Comparison of ENCODE assay signal across 30 mouse cellular contexts in the genomic region with DNA sequence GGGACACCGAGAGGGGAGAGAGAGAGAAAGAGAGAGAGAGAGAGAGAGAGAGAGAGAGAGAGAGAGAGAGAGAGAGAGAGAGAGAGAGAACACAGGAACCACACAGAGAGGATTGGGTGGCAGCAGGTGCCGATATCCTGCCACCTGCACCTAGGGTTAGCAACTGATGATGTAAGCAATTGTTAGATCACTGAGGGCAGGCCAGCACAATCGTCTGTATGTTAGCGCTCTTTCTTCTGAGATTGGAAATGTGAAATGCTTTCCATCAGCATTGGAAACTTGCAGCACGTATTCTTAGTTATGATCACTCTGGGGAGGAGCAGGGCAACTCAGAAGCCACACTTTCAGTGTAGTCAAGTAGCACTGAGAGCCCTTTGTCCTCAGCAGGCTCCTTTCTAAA.
DNase-seq lines count a peak whose midpoint lies in the region; ATAC-seq and TF ChIP-seq lines count a peak whose summit lies in the region.
"Had no signal": no experiment of that assay in that cellular context is flagged by ENCODE, and none has a peak within 500 bp of the region (broad histone marks: within the 10 kb centered on the region; RNA-seq: fewer than 3 reads in every experiment).

No protein-coding gene starts in this region.

- TF ChIP-seq EP300 in MEL (IDR thresholded peaks at IDR 0.05; ENCODE audit: low read depth in 1 of 2, low read length in 2 of 2) = peak in 1 of 2 experiments; percentile 10; a peak in 1 of 4 replicates

- TF ChIP-seq CTCF in MEL (IDR thresholded peaks at IDR 0.05 in 2 of 3, conservative IDR thresholded peaks at IDR 0.05 in 1 of 3; ENCODE audit: control insufficient read depth in 1 of 3, insufficient read depth in 1 of 3, low read depth in 2 of 3, low read length in 3 of 3, poor library complexity in 1 of 3, severe bottlenecking in 1 of 3) = no peak

- no peak for TF ChIP-seq RAD21 in MEL (IDR thresholded peaks at IDR 0.05; ENCODE audit: low read depth, low read length)

- H3K9ac ChIP-seq in liver, embryonic 13.5 days = no peak overlapping the region
- H3K9ac ChIP-seq in liver, embryonic 11.5 days (ENCODE audit: low read depth, low read length) = no peak overlapping the region
- peak overlapping the region; percentile 59 for H3K9ac ChIP-seq in MEL (ENCODE audit: control insufficient read depth, low read depth, low read length, poor library complexity, severe bottlenecking)
- H3K9ac ChIP-seq: embryonic facial prominence, embryonic 15.5 days; forebrain, embryonic 13.5 days; hindbrain, embryonic 12.5 days; intestine, embryonic 15.5 days; limb, embryonic 13.5 days; neural tube, embryonic 13.5 days had no signal

- H3K27me3 ChIP-seq in liver, embryonic 13.5 days = no peaks in the 10 kb centered on the region
- no peaks in the 10 kb centered on the region for H3K27me3 ChIP-seq in liver, embryonic 11.5 days (replicated peaks; ENCODE audit: control insufficient read depth, insufficient read depth, low read length)
- no peaks in the 10 kb centered on the region for H3K27me3 ChIP-seq in MEL (ENCODE audit: control insufficient read depth in 1 of 2, insufficient read depth in 2 of 2, low read length in 2 of 2)
- H3K27me3 ChIP-seq: CH12.LX; embryonic facial prominence, embryonic 15.5 days; forebrain, embryonic 13.5 days; hindbrain, embryonic 12.5 days; intestine, embryonic 15.5 days; limb, embryonic 13.5 days; neural tube, embryonic 13.5 days had no signal

- peaks cover 4% of the 10 kb centered on the region for H3K79me2 ChIP-seq in MEL (ENCODE audit: control insufficient read depth, insufficient read depth, low read length, poor library complexity)

- no peaks in the 10 kb centered on the region for H3K9me3 ChIP-seq in liver, embryonic 13.5 days (replicated peaks)
- H3K9me3 ChIP-seq in liver, embryonic 11.5 days (ENCODE audit: control insufficient read depth, low read length) = no peaks in the 10 kb centered on the region
- H3K9me3 ChIP-seq in MEL (replicated peaks; ENCODE audit: insufficient read depth, low read length) = no peaks in the 10 kb centered on the region
- H3K9me3 ChIP-seq: embryonic facial prominence, embryonic 10.5 days; embryonic facial prominence, embryonic 15.5 days; forebrain, embryonic 13.5 days; hindbrain, embryonic 12.5 days; intestine, embryonic 15.5 days; limb, embryonic 13.5 days; midbrain, embryonic 10.5 days; neural tube, embryonic 13.5 days had no signal

- H3K4me1 ChIP-seq in liver, embryonic 13.5 days (replicated peaks) = peaks cover 20% of the 10 kb centered on the region
- no peaks in the 10 kb centered on the region for H3K4me1 ChIP-seq in liver, embryonic 11.5 days (replicated peaks; ENCODE audit: control insufficient read depth, insufficient read depth, low read length)
- peaks cover 12 to 17% of the 10 kb centered on the region in 2 experiments for H3K4me1 ChIP-seq in MEL (ENCODE audit: control insufficient read depth in 1 of 2, insufficient read depth in 2 of 2, low read length in 2 of 2)
- H3K4me1 ChIP-seq: embryonic facial prominence, embryonic 15.5 days; forebrain, embryonic 13.5 days; hindbrain, embryonic 12.5 days; intestine, embryonic 15.5 days; limb, embryonic 13.5 days; neural tube, embryonic 13.5 days had no signal

- no peak overlapping the region for H3K4me2 ChIP-seq in liver, embryonic 13.5 days
- no peak overlapping the region for H3K4me2 ChIP-seq in liver, embryonic 11.5 days
- H3K4me2 ChIP-seq: embryonic facial prominence, embryonic 15.5 days; forebrain, embryonic 13.5 days; heart, embryonic 11.5 days; hindbrain, embryonic 12.5 days; limb, embryonic 13.5 days; neural tube, embryonic 13.5 days had no signal

- no peak for DNase-seq in liver, embryonic 13.5 days
- DNase-seq in liver, embryonic 11.5 days (ENCODE audit: low spot score) = no peak
- DNase-seq in 416B (ENCODE audit: low read depth) = peak; percentile 60
- peak; percentile 82 for DNase-seq in MEL (ENCODE audit: low read depth, low spot score)
- peak; percentile 62 for DNase-seq in naive thymus-derived CD4-positive, alpha-beta T cell, adult 2 months (ENCODE audit: low read depth)
- no peak for DNase-seq in heart, adult 18-20 months
- DNase-seq: adrenal gland, postnatal 36 days; cerebellum, adult 2 months; cerebellum, postnatal 14 days; gastrocnemius, postnatal 14 days; heart, adult 11 months; heart, postnatal 36 days; kidney, adult 2 months; kidney, postnatal 4 days; lung, adult 18-20 months had no signal

- no peak for TF ChIP-seq POLR2A in MEL (IDR thresholded peaks at IDR 0.05; ENCODE audit: control insufficient read depth in 1 of 2, insufficient read depth in 1 of 2, low read depth in 1 of 2, low read length in 2 of 2, poor library complexity in 1 of 2)

- WGBS in liver, embryonic 13.5 days (ENCODE audit: insufficient replicate concordance) = 81% methylated on average over 5 of the region's 5 CpGs
- 88% methylated on average over 5 of the region's 5 CpGs for WGBS in liver, embryonic 11.5 days

- no peaks in the 10 kb centered on the region for H3K36me3 ChIP-seq in liver, embryonic 13.5 days
- no peaks in the 10 kb centered on the region for H3K36me3 ChIP-seq in liver, embryonic 11.5 days (ENCODE audit: control insufficient read depth, insufficient read depth, low read length)
- H3K36me3 ChIP-seq in MEL (ENCODE audit: control insufficient read depth in 1 of 2, insufficient read depth in 2 of 2, low read length in 2 of 2) = peaks cover 0 to 23% of the 10 kb centered on the region in 2 experiments; a peak in 2 of 4 replicates
- H3K36me3 ChIP-seq: embryonic facial prominence, embryonic 10.5 days; embryonic facial prominence, embryonic 15.5 days; hindbrain, embryonic 12.5 days; intestine, embryonic 15.5 days; limb, embryonic 13.5 days; midbrain, embryonic 10.5 days; neural tube, embryonic 13.5 days had no signal

- H3K4me3 ChIP-seq in liver, embryonic 13.5 days (replicated peaks) = no peak overlapping the region
- no peak overlapping the region for H3K4me3 ChIP-seq in liver, embryonic 11.5 days (ENCODE audit: low read depth, low read length)
- H3K4me3 ChIP-seq in MEL (ENCODE audit: control insufficient read depth in 1 of 2, insufficient read depth in 1 of 2, low read depth in 2 of 2, low read length in 2 of 2) = peak overlapping the region; percentile 51 to 52
- H3K4me3 ChIP-seq: embryonic facial prominence, embryonic 10.5 days; embryonic facial prominence, embryonic 15.5 days; forebrain, embryonic 13.5 days; hindbrain, embryonic 12.5 days; intestine, embryonic 15.5 days; limb, embryonic 13.5 days; midbrain, embryonic 10.5 days; neural tube, embryonic 13.5 days had no signal

- ATAC-seq in liver, embryonic 13.5 days (ENCODE audit: low read depth) = 0 out of 2 replicates have a peak, but pooled peaks have one; percentile 39
- ATAC-seq in liver, embryonic 11.5 days (replicated peaks; ENCODE audit: low FRiP score) = no peak
- ATAC-seq in granulocyte monocyte progenitor cell, adult 5-6 weeks (replicated peaks; ENCODE audit: poor library complexity, severe bottlenecking) = no peak
- no peak for ATAC-seq in activated CD4-positive, CD25-positive, alpha-beta regulatory T cell, adult 4 months
- ATAC-seq: forebrain, embryonic 13.5 days; hindbrain, postnatal 0 days; lung, postnatal 0 days; midbrain, embryonic 16.5 days had no signal

- no peak overlapping the region for H3K27ac ChIP-seq in liver, embryonic 13.5 days
- H3K27ac ChIP-seq in liver, embryonic 11.5 days (ENCODE audit: low read depth, low read length) = no peak overlapping the region
- peak overlapping the region; percentile 88 for H3K27ac ChIP-seq in MEL (ENCODE audit: control insufficient read depth, low read depth, low read length)
- H3K27ac ChIP-seq: embryonic facial prominence, embryonic 10.5 days; embryonic facial prominence, embryonic 15.5 days; forebrain, embryonic 13.5 days; hindbrain, embryonic 12.5 days; hindbrain, postnatal 0 days; intestine, embryonic 15.5 days; limb, embryonic 13.5 days; midbrain, embryonic 10.5 days; neural tube, embryonic 13.5 days had no signal

TF ChIP-seq in MEL, 35 proteins besides CTCF, POLR2A, EP300 and RAD21:
- TF ChIP-seq POLR2AphosphoS5 (IDR thresholded peaks at IDR 0.05; ENCODE audit: borderline replicate concordance, low read depth, low read length) (no peak), E2F4 (IDR thresholded peaks at IDR 0.05; ENCODE audit: borderline replicate concordance, low read depth, low read length) (no peak), MXI1 (IDR thresholded peaks at IDR 0.05; ENCODE audit: low read depth, low read length) (no peak; the same call in none of the 2 replicates), GATA1 (IDR thresholded peaks at IDR 0.05; ENCODE audit: low read depth, low read length) (0 out of 2 replicates have a peak, but pooled peaks have one; percentile 6), TCF12 (IDR thresholded peaks at IDR 0.05; ENCODE audit: low read depth, low read length) (peak; percentile 35; the same call in 1 of the 2 replicates), MAX (IDR thresholded peaks at IDR 0.05; ENCODE audit: low read length) (no peak), CHD2 (IDR thresholded peaks at IDR 0.05; ENCODE audit: low read length) (peak; percentile 39; the same call in 1 of the 2 replicates), ZMIZ1 (IDR thresholded peaks at IDR 0.05; ENCODE audit: low read depth, low read length) (peak; percentile 5; the same call in 1 of the 2 replicates), KAT2A (conservative IDR thresholded peaks at IDR 0.05; ENCODE audit: low read depth, low read length) (no peak), NELFE (IDR thresholded peaks at IDR 0.05; ENCODE audit: low read depth, low read length) (0 out of 2 replicates have a peak, but pooled peaks have one; percentile 35), TAL1 (IDR thresholded peaks at IDR 0.05; ENCODE audit: low read length) (no peak), RCOR1 (IDR thresholded peaks at IDR 0.05; ENCODE audit: low read depth, low read length) (no peak), GABPA (IDR thresholded peaks at IDR 0.05; ENCODE audit: low read depth, low read length) (no peak), MYB (IDR thresholded peaks at IDR 0.05; ENCODE audit: low read depth, low read length) (no peak), MYC (IDR thresholded peaks at IDR 0.05; ENCODE audit: low read depth, low read length) (no peak), ELF1 (IDR thresholded peaks at IDR 0.05; ENCODE audit: low read depth, low read length) (0 out of 2 replicates have a peak, but pooled peaks have one; percentile 26), ETS1 (IDR thresholded peaks at IDR 0.05; ENCODE audit: low read depth, low read length) (peak; percentile 53), BHLHE40 (IDR thresholded peaks at IDR 0.05; ENCODE audit: borderline replicate concordance, low read depth, low read length) (no peak), JUND (IDR thresholded peaks at IDR 0.05; ENCODE audit: low read depth, low read length) (no peak)

Comparison
In these comparisons a context has a peak if more than half of its experiments do, and no peak if none do; other contexts are left out.
1. DNase-seq: peak in 416B (single experiment), MEL (single experiment) and naive thymus-derived CD4-positive, alpha-beta T cell, adult 2 months (single experiment); none in liver, embryonic 13.5 days (single experiment), liver, embryonic 11.5 days (single experiment) and heart, adult 18-20 months (0 of 2).
2. H3K4me3 ChIP-seq: peak in MEL (2 of 2); none in liver, embryonic 13.5 days (single experiment) and liver, embryonic 11.5 days (single experiment).